Mouse (Mus musculus) embryonic fibroblast, embryonic 13.5 days (primary cell): ENCODE data around the gene Cic. TPM values are rescaled to one million over a fixed set of nuclear protein-coding genes. Genes with fewer than 3 reads are reported as not detected.

Source experiments
- H3K27ac ChIP-seq: 2 replicates; pipeline ENCODE4 v1.5.1; 2012; ENCODE audit warnings: low read length, control low read depth, inconsistent platforms; ENCODE audit not compliant: insufficient read depth
- H3K4me1 ChIP-seq: 2 replicates; pipeline ENCODE4 v1.6.1; 2011; ENCODE audit warnings: low read length; ENCODE audit not compliant: control insufficient read depth, insufficient read depth
- H3K4me3 ChIP-seq: 2 replicates; pipeline ENCODE4 v1.5.1; 2011; ENCODE audit warnings: mild to moderate bottlenecking, control low read depth, low read length; ENCODE audit not compliant: insufficient read depth
- CTCF ChIP-seq: IDR thresholded peaks from 2 replicates; pipeline ENCODE4 v1.5.1; 2011; ENCODE audit warnings: mild to moderate bottlenecking, control low read depth, low read length, moderate library complexity, borderline replicate concordance; ENCODE audit not compliant: insufficient read depth
- POLR2A ChIP-seq: IDR thresholded peaks from 2 replicates; pipeline ENCODE4 v1.6.1; 2011; ENCODE audit warnings: low read depth, mild to moderate bottlenecking, control low read depth, low read length, moderate library complexity
- polyA plus RNA-seq: library from polyadenylated mRNA; stranded (reverse); fragments of >200 nt; gene quantifications from 2 replicates; pipeline ENCODE4 v1.2.4, GENCODE M21; 2011; ENCODE audit warnings: low read depth; ENCODE audit not compliant: missing spikeins, insufficient read length

Cic gene
- polyA plus RNA-seq, 1 experiment = 152 TPM

DNA sequence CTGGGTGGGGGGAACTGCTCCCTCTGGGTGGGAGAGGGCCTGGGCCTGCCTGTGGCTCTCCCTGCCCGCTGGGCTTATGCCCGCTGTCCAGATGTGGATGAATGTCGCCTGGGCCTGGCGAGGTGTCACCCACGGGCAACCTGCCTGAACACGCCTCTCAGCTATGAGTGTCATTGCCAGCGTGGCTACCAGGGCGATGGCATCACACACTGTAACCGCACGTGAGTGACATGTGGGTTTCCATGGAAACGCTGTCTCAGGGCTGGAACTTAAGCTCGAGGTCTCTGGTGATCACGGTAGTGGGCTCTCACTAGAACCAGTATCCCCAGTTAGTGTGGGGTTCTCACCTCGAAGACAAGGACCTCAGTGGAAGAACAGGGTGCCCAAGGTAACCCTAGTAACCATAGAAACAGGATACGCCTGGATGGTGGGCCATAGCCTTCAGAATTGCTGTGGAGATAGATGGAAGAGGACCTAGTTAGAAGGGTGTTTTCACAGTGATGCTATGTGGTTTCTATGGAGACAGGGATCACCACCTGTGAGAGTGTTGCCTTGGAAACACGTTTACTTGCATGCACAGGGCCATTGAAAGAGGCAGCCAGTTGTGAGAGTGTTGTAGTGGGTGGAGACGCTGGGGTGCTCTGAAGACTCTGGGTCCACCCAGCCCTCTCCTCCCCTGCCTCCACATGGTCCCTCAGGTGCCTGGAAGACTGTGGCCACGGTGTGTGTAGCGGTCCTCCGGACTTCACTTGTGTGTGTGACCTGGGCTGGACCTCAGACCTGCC lies 73.7 kb downstream of the Cic start:
- no peak for TF ChIP-seq POLR2A
- no peak for TF ChIP-seq CTCF
- Histone ChIP-seq H3K4me1 (no peaks in the 10 kb centered on the region), H3K27ac (no peak overlapping the region), H3K4me3 (no peak overlapping the region)

Other genes starting within 250 kb of the Cic start
- 31.6 and 45.3 TPM in 2 replicates for gene Grik5, start 195.4 kb upstream of the Cic start, polyA plus RNA-seq
- gene Zfp574, start 195.1 kb upstream of the Cic start, polyA plus RNA-seq = 10.3 and 11.0 TPM in 2 replicates
- gene Pou2f2, start 88.0 kb upstream of the Cic start, polyA plus RNA-seq = 0.07 and 0.68 TPM in 2 replicates
- gene Dedd2, start 47.1 kb upstream of the Cic start, polyA plus RNA-seq = 2.3 and 2.5 TPM in 2 replicates
- gene Zfp526, start 46.3 kb upstream of the Cic start, polyA plus RNA-seq = 9.3 and 9.7 TPM in 2 replicates
- gene Gsk3a, start 29.9 kb upstream of the Cic start, polyA plus RNA-seq = 70.6 and 72.5 TPM in 2 replicates
- 64.5 and 70.9 TPM in 2 replicates for gene Erf, start 16.9 kb upstream of the Cic start, polyA plus RNA-seq
- 46.2 and 48.8 TPM in 2 replicates for gene Pafah1b3, start 30.3 kb downstream of the Cic start, polyA plus RNA-seq
- gene Prr19, start 33.7 kb downstream of the Cic start, polyA plus RNA-seq = not detected in 2 replicates
- gene Tmem145, start 38.4 kb downstream of the Cic start, polyA plus RNA-seq = not detected in 2 replicates
- gene Megf8, start 49.5 kb downstream of the Cic start, polyA plus RNA-seq = 32.9 and 38.3 TPM in 2 replicates
- gene Cnfn, start 102.0 kb downstream of the Cic start, polyA plus RNA-seq = not detected in 2 replicates
- 4.6 and 19.4 TPM in 2 replicates for gene Lipe, start 131.0 kb downstream of the Cic start, polyA plus RNA-seq
- not detected in 2 replicates for gene Cxcl17, start 145.2 kb downstream of the Cic start, polyA plus RNA-seq
- not detected in 2 replicates for gene Ceacam1, start 209.9 kb downstream of the Cic start, polyA plus RNA-seq